Mouse (Mus musculus) liver, adult (tissue): ENCODE measurements around the gene Shc3.

ENCODE experiments used
- GATA4 ChIP-seq: IDR thresholded peaks from 2 replicates; pipeline ENCODE4 v1.6.1; 2014; ENCODE audit warnings: mild to moderate bottlenecking, low read length; ENCODE audit not compliant: insufficient replicate concordance

Gene Shc3

DNA sequence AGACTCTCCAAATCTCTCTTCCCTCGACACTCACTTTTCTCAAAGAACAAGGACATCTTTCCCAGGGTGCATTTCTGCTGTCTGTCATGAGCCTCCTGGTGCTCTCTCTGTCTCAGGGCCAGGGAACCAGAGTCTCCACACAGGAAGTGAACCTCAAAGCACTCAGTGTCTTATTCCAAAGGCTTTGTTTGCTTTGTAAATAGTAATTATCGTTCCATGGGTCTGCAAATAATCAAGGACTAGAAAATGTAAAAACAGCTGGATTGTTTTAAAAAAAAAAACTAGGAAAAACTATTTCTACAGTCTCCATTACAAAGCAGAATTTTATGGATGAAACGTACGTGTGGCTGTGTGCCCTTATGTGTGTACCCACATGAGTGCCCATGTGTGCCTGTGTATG lies 178.8 kb downstream of the Shc3 start:
- no peak for TF ChIP-seq GATA4

DNA sequence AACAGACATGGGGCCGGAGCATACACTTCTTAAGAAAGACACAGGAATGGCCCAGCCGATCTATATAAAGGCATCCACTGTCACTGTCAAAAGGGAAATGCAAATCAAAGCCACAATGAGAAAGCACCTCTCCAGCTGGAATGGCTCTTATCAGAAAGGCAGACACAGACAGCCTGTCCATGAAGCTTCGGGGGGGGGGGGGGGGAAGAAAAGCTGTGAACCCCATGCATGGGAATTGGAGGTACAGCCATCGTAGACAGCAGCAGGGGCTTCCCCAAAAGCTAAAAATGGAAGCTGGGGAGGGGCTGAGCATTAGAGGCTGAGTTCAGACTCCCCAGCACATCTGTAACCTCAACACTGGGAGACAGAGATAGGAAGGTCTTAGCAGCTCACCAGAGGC lies 181.3 kb downstream of the Shc3 start:
- TF ChIP-seq GATA4, result no peak

DNA sequence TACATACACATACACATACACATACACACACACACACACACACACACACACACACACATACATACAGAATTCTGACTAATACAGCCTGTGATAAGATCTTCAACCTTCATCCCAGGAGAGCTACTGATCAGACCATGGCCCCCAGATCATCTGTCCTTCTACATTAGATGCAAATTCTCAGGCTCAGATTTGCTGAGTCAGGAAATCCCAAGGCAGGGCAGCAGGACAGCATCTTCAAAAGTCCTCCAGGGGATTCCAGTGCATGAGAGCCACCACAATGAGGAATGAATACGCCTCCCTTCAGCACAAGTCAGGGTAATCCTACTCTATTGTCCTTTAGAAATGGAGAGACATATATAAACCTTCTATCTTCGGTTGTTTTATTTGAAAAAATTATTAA lies 184.3 kb downstream of the Shc3 start:
- TF ChIP-seq GATA4, result no peak

DNA sequence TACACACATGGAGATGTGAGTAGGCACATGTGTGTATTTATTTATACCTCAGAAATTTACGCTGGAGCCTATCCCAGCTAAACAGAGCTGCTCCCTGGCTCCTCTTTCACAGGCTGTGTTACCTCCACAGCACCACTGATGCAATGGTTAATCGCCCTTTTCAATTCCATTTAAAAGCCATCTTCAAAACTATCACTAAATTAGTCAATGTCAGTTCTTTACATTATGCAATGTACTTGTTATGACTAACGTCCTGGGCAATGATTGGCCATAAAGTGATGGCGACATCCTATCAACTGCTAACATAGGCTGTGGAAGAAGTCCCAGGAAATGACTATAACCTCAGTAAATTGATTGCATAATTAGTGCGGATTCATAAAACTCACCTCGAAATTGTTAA lies 187.7 kb downstream of the Shc3 start:
- no peak for TF ChIP-seq GATA4
